Mouse (Mus musculus): Measurements from ENCODE around the gene BC049715. TPM values are rescaled to one million over a fixed set of nuclear protein-coding genes. Genes with fewer than 3 reads are reported as not detected.

BC049715 gene
- polyA plus RNA-seq, 1 experiment: 2.0 TPM

- no peak for TF ChIP-seq GATA1 (IDR thresholded peaks at IDR 0.05; ENCODE audit: low read length)
These were observed 22.6 kb upstream of the BC049715 start for GRCm38 (mm10) chr6:136804705-136805408.

- no peak for TF ChIP-seq GATA1 (IDR thresholded peaks at IDR 0.05; ENCODE audit: low read length)
These were observed 22.0 kb upstream of the BC049715 start for GRCm38 (mm10) chr6:136805409-136805775.

- no peak for TF ChIP-seq GATA1 (IDR thresholded peaks at IDR 0.05; ENCODE audit: low read length)
These were observed 20.6 kb upstream of the BC049715 start for GRCm38 (mm10) chr6:136806819-136807218.

GRCm38 (mm10) chr6:136807395-136808013 lies 19.9 kb upstream of the BC049715 start:
- TF ChIP-seq GATA1 (IDR thresholded peaks at IDR 0.05; ENCODE audit: low read length): no peak

GRCm38 (mm10) chr6:136808014-136808417 lies 19.4 kb upstream of the BC049715 start, which contains the start of gene H2afj:
TSS of gene H2afj (plus strand) at chr6:136808244.
- TF ChIP-seq GATA1 (IDR thresholded peaks at IDR 0.05; ENCODE audit: low read length): no peak

- no peak for TF ChIP-seq GATA1 (IDR thresholded peaks at IDR 0.05; ENCODE audit: low read length)
These were observed 18.8 kb upstream of the BC049715 start for GRCm38 (mm10) chr6:136808631-136809046.

- no peak for TF ChIP-seq GATA1 (IDR thresholded peaks at IDR 0.05; ENCODE audit: low read length)
These were observed 18.3 kb upstream of the BC049715 start for GRCm38 (mm10) chr6:136809077-136809476.

- no peak for TF ChIP-seq GATA1 (IDR thresholded peaks at IDR 0.05; ENCODE audit: low read length)
These were observed 17.8 kb upstream of the BC049715 start for GRCm38 (mm10) chr6:136809673-136810072.

- no peak for TF ChIP-seq GATA1 (IDR thresholded peaks at IDR 0.05; ENCODE audit: low read length)
These were observed 16.2 kb upstream of the BC049715 start for GRCm38 (mm10) chr6:136811196-136811595.

- no peak for TF ChIP-seq GATA1 (IDR thresholded peaks at IDR 0.05; ENCODE audit: low read length)
These were observed 14.3 kb upstream of the BC049715 start for GRCm38 (mm10) chr6:136813117-136813516.

- no peak for TF ChIP-seq GATA1 (IDR thresholded peaks at IDR 0.05; ENCODE audit: low read length)
These were observed 12.0 kb upstream of the BC049715 start for GRCm38 (mm10) chr6:136815381-136815780.

- no peak for TF ChIP-seq GATA1 (IDR thresholded peaks at IDR 0.05; ENCODE audit: low read length)
These were observed 10.6 kb upstream of the BC049715 start for GRCm38 (mm10) chr6:136816826-136817225.

GRCm38 (mm10) chr6:136817549-136817948 lies 9.9 kb upstream of the BC049715 start:
- no peak for TF ChIP-seq GATA1 (IDR thresholded peaks at IDR 0.05; ENCODE audit: low read length)

GRCm38 (mm10) chr6:136820381-136820780 lies 7.0 kb upstream of the BC049715 start:
- TF ChIP-seq GATA1 (IDR thresholded peaks at IDR 0.05; ENCODE audit: low read length): no peak

- no peak for TF ChIP-seq GATA1 (IDR thresholded peaks at IDR 0.05; ENCODE audit: low read length)
These were observed 6.3 kb upstream of the BC049715 start for GRCm38 (mm10) chr6:136821086-136821485.

GRCm38 (mm10) chr6:136824987-136825386 lies 2.4 kb upstream of the BC049715 start:
- TF ChIP-seq GATA1 (IDR thresholded peaks at IDR 0.05; ENCODE audit: low read length): no peak

- TF ChIP-seq GATA1 (IDR thresholded peaks at IDR 0.05; ENCODE audit: low read length): no peak
These were observed 310 bp upstream of the BC049715 start for GRCm38 (mm10) chr6:136827116-136827515.

All from G1E-ER4 (cell line).